Mouse (Mus musculus): ENCODE data around the gene Dctn2. TPM values are rescaled to one million over a fixed set of nuclear protein-coding genes. Genes with fewer than 3 reads are reported as not detected.

Dctn2 gene
- total and polyA plus RNA-seq, 3 experiments, result 240 to 297 TPM; not detected in 1

DNA sequence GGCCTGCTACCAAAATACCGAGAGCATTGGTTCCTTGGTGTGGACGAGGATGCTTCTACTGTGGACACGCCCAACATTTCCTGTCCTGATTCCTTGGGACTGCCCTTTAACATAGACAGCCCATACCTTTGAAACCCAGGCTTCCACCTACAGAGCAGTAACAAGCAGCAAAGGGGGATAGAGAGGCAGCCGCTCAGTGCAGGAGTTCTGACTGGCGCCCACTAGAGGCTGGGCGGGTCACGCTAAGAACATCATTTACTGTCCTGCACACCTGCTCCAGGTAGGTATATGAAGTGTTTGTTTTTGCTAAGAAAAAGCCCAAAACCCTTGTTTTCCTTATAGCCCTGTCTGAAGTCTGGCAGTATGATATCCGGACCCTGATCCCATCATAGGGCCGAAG, 33.0 kb upstream of the Dctn2 start:
- Histone ChIP-seq H3K79me2 (ENCODE audit: control insufficient read depth, insufficient read depth, low read length, poor library complexity) (no peaks in the 10 kb centered on the region), H3K27ac (ENCODE audit: control insufficient read depth, low read depth, low read length) (no peak overlapping the region), H3K4me1 (ENCODE audit: control insufficient read depth in 1 of 2, insufficient read depth in 2 of 2, low read length in 2 of 2) (no peaks in the 10 kb centered on the region), H3K36me3 (ENCODE audit: control insufficient read depth in 1 of 2, insufficient read depth in 2 of 2, low read length in 2 of 2) (no peaks in the 10 kb centered on the region), H3K4me3 (ENCODE audit: control insufficient read depth in 1 of 2, insufficient read depth in 1 of 2, low read depth in 2 of 2, low read length in 2 of 2) (no peak overlapping the region), H3K9ac (ENCODE audit: control insufficient read depth, low read depth, low read length, poor library complexity, severe bottlenecking) (no peak overlapping the region), H3K27me3 (ENCODE audit: control insufficient read depth in 1 of 2, insufficient read depth in 2 of 2, low read length in 2 of 2) (no peaks in the 10 kb centered on the region), H3K9me3 (replicated peaks; ENCODE audit: insufficient read depth, low read length) (no peaks in the 10 kb centered on the region)
- DNase-seq (ENCODE audit: low read depth, low spot score), result peak; percentile 44
- TF ChIP-seq NRF1 (IDR thresholded peaks at IDR 0.05; ENCODE audit: insufficient read depth, low read depth, low read length, poor library complexity, severe bottlenecking), result no peak
- TF ChIP-seq HCFC1 (IDR thresholded peaks at IDR 0.05; ENCODE audit: low read depth, low read length), result peak; percentile 60
- peak; percentile 25 for TF ChIP-seq SMC3 (IDR thresholded peaks at IDR 0.05; ENCODE audit: low read depth, low read length)
- TF ChIP-seq MXI1 (IDR thresholded peaks at IDR 0.05; ENCODE audit: low read depth, low read length), result no peak
- TF ChIP-seq RCOR1 (IDR thresholded peaks at IDR 0.05; ENCODE audit: low read depth, low read length), result no peak
- TF ChIP-seq POLR2AphosphoS5 (IDR thresholded peaks at IDR 0.05; ENCODE audit: borderline replicate concordance, low read depth, low read length), result no peak
- TF ChIP-seq CHD2 (IDR thresholded peaks at IDR 0.05; ENCODE audit: low read length), result no peak
- TF ChIP-seq POLR2AphosphoS2 (IDR thresholded peaks at IDR 0.05; ENCODE audit: low read length), result no peak
- no peak for TF ChIP-seq ZKSCAN1 (IDR thresholded peaks at IDR 0.05; ENCODE audit: low read depth, low read length)
- TF ChIP-seq BHLHE40 (IDR thresholded peaks at IDR 0.05; ENCODE audit: borderline replicate concordance, low read depth, low read length), result no peak
- no peak for TF ChIP-seq NELFE (IDR thresholded peaks at IDR 0.05; ENCODE audit: low read depth, low read length)
- no peak for TF ChIP-seq JUND (IDR thresholded peaks at IDR 0.05; ENCODE audit: low read depth, low read length)
- no peak for TF ChIP-seq TCF12 (IDR thresholded peaks at IDR 0.05; ENCODE audit: low read depth, low read length)
- TF ChIP-seq CTCF (IDR thresholded peaks at IDR 0.05 in 2 of 3, conservative IDR thresholded peaks at IDR 0.05 in 1 of 3; ENCODE audit: control insufficient read depth in 1 of 3, insufficient read depth in 1 of 3, low read depth in 2 of 3, low read length in 3 of 3, poor library complexity in 1 of 3, severe bottlenecking in 1 of 3), result peak; percentile 54 to 66 (median 59)
- TF ChIP-seq TAL1 (IDR thresholded peaks at IDR 0.05; ENCODE audit: low read length), result no peak

GRCm38 (mm10) chr10:127236541-127236940, 29.6 kb upstream of the Dctn2 start:
- TF ChIP-seq USF2 (IDR thresholded peaks at IDR 0.05; ENCODE audit: borderline replicate concordance in 1 of 2, insufficient read depth in 1 of 2, low read depth in 1 of 2, low read length in 2 of 2) (no peak), ETS1 (IDR thresholded peaks at IDR 0.05; ENCODE audit: low read depth, low read length) (no peak), NRF1 (IDR thresholded peaks at IDR 0.05; ENCODE audit: insufficient read depth, low read depth, low read length, poor library complexity, severe bottlenecking) (no peak), EP300 (IDR thresholded peaks at IDR 0.05; ENCODE audit: low read depth in 1 of 2, low read length in 2 of 2) (no peak), MAFK (IDR thresholded peaks at IDR 0.05; ENCODE audit: borderline replicate concordance, low read depth, low read length) (no peak), RAD21 (IDR thresholded peaks at IDR 0.05; ENCODE audit: low read depth, low read length) (no peak), CHD2 (IDR thresholded peaks at IDR 0.05; ENCODE audit: low read length) (no peak), GATA1 (IDR thresholded peaks at IDR 0.05; ENCODE audit: low read depth, low read length) (no peak), ZNF384 (IDR thresholded peaks at IDR 0.05; ENCODE audit: low read depth, low read length) (no peak), MYC (IDR thresholded peaks at IDR 0.05; ENCODE audit: low read depth, low read length) (no peak), TBP (IDR thresholded peaks at IDR 0.05; ENCODE audit: low read depth, low read length) (no peak), ZC3H11A (IDR thresholded peaks at IDR 0.05; ENCODE audit: low read depth, low read length) (no peak), SMC3 (IDR thresholded peaks at IDR 0.05; ENCODE audit: low read depth, low read length) (no peak), POLR2AphosphoS5 (IDR thresholded peaks at IDR 0.05; ENCODE audit: borderline replicate concordance, low read depth, low read length) (no peak)
- Histone ChIP-seq H3K27me3 (ENCODE audit: control insufficient read depth in 1 of 2, insufficient read depth in 2 of 2, low read length in 2 of 2) (no peaks in the 10 kb centered on the region), H3K9ac (ENCODE audit: control insufficient read depth, low read depth, low read length, poor library complexity, severe bottlenecking) (no peak overlapping the region), H3K9me3 (replicated peaks; ENCODE audit: insufficient read depth, low read length) (no peaks in the 10 kb centered on the region), H3K27ac (ENCODE audit: control insufficient read depth, low read depth, low read length) (no peak overlapping the region), H3K4me1 (ENCODE audit: control insufficient read depth in 1 of 2, insufficient read depth in 2 of 2, low read length in 2 of 2) (no peaks in the 10 kb centered on the region), H3K36me3 (ENCODE audit: control insufficient read depth in 1 of 2, insufficient read depth in 2 of 2, low read length in 2 of 2) (no peaks in the 10 kb centered on the region), H3K79me2 (ENCODE audit: control insufficient read depth, insufficient read depth, low read length, poor library complexity) (no peaks in the 10 kb centered on the region), H3K4me3 (ENCODE audit: control insufficient read depth in 1 of 2, insufficient read depth in 1 of 2, low read depth in 2 of 2, low read length in 2 of 2) (no peak overlapping the region)
- no peak for DNase-seq (ENCODE audit: low read depth, low spot score)

All from MEL (cell line).